Mouse (Mus musculus) testis, postnatal 14 days (tissue): Measurements from ENCODE around the gene Tspan33.
"Not testable (repeated sequence)": the region's sequence is repeated elsewhere in the genome, so short reads cannot be mapped to it uniquely, and the experiment has no call there.

Experiments used
- DNase-seq: peaks from one replicate; pipeline ENCODE4 v3.0.0; 2021; ENCODE audit warnings: low spot score

Gene Tspan33

GRCm38 (mm10) chr6:29753336-29753735 is 59.3 kb downstream of the Tspan33 start:
- DNase-seq, result no peak

GRCm38 (mm10) chr6:29756001-29756400 is 62.0 kb downstream of the Tspan33 start:
- DNase-seq, result no peak

- no peak for DNase-seq
Observed at GRCm38 (mm10) chr6:29756476-29756875, 62.5 kb downstream of the Tspan33 start.

- DNase-seq, result no peak
Observed at GRCm38 (mm10) chr6:29758417-29758816, 64.4 kb downstream of the Tspan33 start.

- DNase-seq, result no peak
Observed at GRCm38 (mm10) chr6:29759012-29759679, 65.1 kb downstream of the Tspan33 start.

GRCm38 (mm10) chr6:29760397-29760796 is 66.4 kb downstream of the Tspan33 start:
- DNase-seq, result not testable (repeated sequence)

- DNase-seq, result no peak
Observed at GRCm38 (mm10) chr6:29761282-29761681, 67.3 kb downstream of the Tspan33 start.

GRCm38 (mm10) chr6:29762524-29762923 is 68.5 kb downstream of the Tspan33 start:
- no peak for DNase-seq

GRCm38 (mm10) chr6:29766874-29767273 is 72.9 kb downstream of the Tspan33 start:
- DNase-seq, result no peak
